Mouse (Mus musculus) left cerebral cortex, postnatal 4 days (tissue): Measurements from ENCODE around the gene Scimp. TPM values are rescaled to one million over a fixed set of nuclear protein-coding genes. Genes with fewer than 3 reads are reported as not detected.
A peak's percentile ranks its signal among the peaks of the same experiment; 100 is the strongest.
"Not testable (repeated sequence)": the region's sequence is repeated elsewhere in the genome, so short reads cannot be mapped to it uniquely, and the experiment has no call there.

Experiments used
- DNase-seq: peaks from one replicate; pipeline ENCODE4 v3.0.0-alpha.2; 2022
- intact Hi-C: fragments of 180-260 bp; cut with DNase I; formaldehyde crosslinking; loops from one replicate; pipeline ENCODE4 v1.15.1; 2025
- total RNA-seq, 2 experiments: library from RNA; stranded (reverse); gene quantifications; 2 replicates each; pipeline ENCODE4 v1.2.3; 2021

The Scimp gene
- total RNA-seq, 2 experiments from 2014 or later, result not detected

DNA sequence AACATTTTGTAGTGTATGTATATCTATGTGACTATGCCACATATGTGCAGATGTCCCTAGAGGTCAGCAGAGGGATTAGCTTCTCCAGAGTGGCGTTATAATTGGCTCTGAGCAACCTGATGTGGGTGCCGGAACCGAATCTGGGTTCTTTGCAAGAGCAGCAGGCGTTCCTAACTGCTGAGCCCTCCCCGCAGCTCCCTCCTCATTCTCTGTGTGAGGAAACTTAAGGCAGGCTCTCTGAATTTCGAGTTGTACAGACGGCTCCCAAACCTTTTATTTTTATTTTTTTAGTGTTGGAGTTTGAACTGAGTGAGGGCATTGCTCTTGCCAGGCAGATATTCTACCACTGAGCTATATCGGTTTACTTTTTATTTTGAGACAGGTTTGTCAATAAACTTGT lies 2.7 kb upstream of the Scimp start:
- intact Hi-C loops, result loop anchor here (5.0 kb wide), 1 partner anchor 38 kb away; no protein-coding TSS in a partner anchor

DNA sequence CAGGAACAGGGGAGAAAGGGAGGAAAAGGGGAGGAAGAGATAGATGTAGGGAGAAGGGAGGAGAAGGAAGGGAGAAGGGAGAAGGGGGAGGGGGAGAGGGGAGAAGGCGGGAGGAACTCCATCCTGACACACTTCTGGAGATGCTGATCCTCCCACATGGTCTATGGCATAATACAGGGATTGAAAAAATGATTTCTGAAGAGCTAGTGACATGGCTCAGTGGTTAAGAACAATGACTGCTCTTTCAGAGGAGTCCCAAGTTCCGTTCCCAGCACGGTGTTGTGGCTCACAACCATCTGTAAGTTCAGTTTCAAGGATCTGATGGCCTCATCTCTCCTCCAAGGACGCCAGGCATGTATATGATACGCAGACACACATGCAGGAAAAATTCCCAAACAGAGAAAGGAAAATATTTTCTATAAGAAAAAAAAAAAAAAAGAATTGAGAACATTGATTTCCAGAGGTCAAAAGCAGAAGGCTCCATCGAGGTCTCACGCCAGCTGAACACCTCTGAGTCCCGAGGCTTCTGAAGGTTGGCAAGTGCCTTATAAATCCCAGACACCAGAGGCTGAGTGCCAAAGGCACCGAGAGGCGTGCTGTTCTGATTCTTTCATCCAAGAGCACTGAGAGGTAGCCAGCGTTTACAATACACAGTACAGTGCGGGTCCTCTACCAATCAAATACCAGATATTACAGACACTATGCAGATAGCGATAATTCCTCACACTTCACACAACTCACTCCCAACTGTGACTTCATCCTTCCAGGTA lies 730 bp downstream of the Scimp start:
- peak; percentile 54 for DNase-seq
- intact Hi-C loops, result no loop called here

More for the DNA sequence above, 2.7 kb upstream of the Scimp start:
- DNase-seq, result no peak

DNA sequence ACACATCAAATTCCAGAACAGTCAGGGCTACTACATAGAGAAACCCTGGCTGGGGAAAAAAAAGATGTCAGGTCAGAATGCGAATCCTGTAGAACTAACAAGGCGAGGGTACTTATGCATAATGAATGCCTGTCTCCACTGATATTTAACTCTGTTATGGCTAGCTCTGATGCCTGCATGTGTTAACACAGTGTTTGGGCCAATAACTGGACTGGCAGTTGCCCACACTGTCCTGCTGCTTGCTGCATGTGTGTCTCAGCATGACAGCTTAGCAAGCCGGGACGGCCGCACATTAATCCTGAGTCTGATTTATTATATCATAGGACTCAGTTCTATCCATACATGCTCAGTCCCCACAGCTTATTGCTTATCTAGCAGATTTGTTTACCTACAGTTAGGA lies 1.3 kb downstream of the Scimp start:
- intact Hi-C loops, result no loop called here
- peak; percentile 7 for DNase-seq

DNA sequence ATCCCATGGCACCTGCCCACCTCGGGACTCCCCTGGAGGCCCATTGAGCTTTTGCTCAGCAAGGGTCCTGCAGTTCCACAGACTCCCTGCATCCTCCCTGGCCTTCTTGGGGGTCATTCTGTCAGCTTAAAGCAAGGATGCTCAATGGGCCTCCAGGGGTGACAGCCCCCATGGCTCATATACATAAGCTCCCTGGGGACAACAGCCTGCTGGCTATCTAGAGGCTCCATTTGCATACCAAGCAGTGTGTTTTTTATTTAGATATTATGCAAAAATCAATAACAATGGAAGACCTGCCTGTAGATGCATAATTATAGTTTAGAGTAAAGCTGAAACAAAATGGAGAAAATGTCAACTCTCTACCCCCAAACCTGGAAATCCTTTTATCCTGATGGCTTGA lies 3.4 kb downstream of the Scimp start:
- DNase-seq, result no peak
- intact Hi-C loops, result no loop called here

DNA sequence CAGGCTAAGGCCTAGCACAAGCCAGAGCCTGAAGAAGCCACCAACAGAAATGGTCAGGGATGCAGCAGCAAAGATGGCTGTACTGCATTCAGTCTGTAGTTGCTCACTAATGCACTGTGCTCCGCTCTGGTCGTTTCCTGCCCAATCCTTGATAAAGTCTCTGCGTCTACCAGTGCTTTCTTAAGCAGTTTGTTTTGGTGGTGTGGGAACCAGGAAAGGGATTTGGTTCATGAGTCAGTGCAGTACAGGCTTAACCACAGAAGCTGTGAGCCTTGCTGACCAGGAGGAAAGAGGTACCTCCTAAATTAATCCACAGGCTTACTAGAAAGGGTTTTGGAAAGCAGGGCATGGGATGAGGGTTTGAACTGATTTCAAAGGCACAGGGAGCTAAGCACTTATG lies 4.3 kb downstream of the Scimp start:
- no peak for DNase-seq

DNA sequence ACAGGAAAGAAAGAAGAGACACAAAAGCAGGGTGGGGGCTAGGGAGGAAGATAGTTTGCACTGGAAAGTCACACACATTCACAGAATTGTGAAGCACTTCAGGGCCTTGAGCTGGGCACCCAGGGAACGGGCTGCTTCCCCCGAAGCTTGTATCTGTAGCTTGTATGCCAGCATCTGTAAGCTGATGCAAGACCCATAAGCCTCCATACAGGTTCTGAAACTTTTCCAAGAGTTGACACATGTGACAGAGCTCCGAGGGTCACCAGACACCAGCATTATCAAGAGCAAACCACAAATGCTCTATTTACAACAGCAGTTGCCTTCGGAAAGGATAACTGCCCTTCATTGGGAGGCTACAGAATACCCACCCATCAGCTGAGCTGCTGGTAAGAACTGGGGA lies 4.8 kb downstream of the Scimp start:
- intact Hi-C loops, result no loop called here
- no peak for DNase-seq

More for the DNA sequence above, 4.3 kb downstream of the Scimp start:
- intact Hi-C loops, result no loop called here

DNA sequence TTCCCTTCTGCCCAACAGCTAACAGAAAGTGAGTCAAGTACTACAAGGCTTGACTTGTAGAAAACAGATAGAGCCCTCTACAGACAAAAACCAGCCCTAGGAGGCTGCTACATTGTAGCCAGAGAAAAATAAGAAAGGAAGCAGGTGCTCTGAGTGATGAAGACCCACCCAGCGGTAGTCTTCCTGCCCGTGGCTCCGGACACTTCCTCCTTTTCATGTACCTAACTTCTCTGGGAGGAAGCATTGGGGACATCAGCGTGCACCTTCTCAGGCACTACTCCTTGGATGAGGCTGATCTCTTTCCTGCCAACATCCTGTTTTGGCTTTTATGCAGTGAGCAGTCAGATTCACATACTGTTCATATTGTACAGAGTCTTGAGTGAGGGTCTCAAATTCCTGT lies 5.7 kb downstream of the Scimp start:
- intact Hi-C loops, result no loop called here
- no peak for DNase-seq

DNA sequence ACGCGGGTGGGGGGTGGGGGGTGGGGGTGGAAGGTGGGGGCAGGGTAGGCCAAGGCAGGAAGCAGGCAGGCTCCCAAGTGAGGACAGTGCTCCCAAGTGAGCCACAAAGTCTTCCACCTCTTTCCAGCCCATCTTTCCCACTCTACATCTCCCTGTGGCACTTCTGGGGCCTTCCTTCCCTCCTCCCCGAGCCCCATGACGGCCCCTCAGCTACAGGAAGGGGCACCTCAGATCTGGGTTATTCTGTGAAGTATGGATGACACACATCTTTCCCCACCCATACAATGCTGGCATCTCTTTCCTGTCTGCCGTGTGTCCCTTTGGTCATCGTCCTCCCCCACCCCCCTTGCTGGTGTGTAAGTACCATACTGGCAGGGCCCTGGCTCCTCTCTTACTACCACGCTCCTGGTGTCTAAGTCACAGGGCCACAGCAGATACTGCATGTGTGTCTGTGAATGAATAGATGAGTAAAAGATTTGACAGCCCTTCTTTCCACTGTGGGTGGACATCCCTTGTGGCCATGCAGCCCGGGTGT lies 6.7 kb downstream of the Scimp start:
- no peak for DNase-seq
- intact Hi-C loops, result no loop called here

DNA sequence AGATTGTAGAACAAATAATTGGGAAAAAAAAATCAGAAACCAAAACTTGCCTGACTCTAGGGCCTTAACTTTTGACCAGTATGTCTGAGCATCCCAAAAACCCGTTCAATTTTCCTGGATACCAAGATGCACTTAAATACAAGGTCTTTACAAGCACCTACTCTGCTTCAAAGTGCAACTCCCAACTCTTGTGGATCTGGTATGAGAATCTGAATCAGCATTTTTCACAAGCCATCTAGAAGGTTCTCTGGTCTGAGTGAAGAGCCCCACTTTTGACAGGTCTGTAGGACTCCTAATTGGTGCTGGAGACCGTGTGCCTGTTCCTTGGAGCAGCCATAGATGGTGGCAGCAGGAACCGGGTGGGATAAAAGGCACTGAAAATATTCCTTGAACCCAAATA lies 8.0 kb downstream of the Scimp start:
- intact Hi-C loops, result no loop called here
- no peak for DNase-seq

DNA sequence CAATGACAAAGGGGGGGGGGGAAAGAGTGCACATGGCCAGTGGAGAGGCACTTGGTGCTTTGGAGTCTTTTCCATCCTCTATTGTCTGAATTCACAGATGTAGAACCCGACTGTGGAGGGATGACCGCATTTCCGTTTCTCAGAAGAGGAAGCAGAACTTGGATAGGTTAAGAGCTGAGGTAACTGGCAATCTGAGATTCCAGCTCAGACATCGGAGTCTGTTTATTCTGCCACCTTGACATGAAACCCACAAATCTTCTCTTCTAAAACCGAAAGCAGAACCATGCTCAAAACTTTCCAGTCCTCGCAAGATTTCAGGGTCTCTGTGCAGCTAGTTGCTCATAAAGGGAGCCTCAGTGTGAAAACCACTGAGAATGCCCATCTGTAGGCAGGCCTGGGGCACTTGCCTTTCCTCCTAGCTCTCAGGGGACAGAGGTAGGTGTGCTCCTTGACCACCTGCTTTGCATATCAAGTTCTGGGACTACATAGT lies 8.6 kb downstream of the Scimp start:
- no peak for DNase-seq
- intact Hi-C loops, result no loop called here

DNA sequence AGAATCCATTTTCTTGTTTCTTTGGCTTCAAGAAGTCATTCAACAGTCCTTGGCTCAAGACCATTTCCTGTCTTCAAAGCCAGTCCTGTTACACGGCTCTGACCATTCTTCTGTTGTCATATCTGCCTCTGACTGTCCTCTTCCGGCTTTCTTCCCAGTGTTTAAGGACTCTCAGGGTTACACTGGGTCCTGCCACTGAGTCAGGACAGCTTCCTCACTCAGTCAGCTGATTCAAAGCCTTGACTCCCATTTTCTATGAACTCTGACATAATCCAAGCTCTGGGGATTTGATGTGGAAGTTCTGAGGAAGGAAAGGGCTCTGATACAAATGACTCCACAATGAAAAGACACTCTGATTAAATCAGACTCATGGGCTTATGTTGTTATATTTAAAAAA lies 9.5 kb downstream of the Scimp start:
- DNase-seq, result no peak
- intact Hi-C loops, result no loop called here

DNA sequence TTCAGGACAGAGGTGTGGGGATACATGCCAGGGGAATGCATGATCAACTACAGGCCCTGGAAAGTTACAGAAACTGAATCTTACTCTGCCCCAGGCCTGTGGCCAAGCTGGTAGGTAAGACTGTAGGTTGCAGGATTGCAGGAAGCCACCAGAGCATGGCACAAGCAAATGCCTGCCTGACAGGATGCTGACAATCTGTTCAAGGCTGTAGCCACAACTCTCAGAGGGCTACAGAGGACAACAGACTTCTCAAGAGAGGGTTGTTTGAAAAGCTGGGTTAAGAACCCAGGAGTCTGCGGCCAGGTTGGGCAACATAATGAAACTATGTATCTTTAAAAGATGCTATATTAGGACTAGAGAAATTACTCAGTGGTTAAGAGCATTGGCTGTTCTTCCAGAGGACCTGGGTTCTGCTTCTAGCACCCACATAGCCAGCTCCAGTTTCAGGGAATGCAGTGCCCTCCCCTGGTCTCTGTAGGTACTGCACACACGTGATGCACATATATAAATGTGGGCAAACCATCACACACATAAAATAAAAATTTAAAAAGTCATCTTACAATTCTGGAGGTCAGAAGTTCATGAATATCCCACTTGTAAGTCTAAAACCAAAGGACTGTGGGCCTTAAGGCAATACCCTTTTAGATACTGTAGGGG lies 10.1 kb downstream of the Scimp start:
- intact Hi-C loops, result no loop called here
- no peak for DNase-seq

DNA sequence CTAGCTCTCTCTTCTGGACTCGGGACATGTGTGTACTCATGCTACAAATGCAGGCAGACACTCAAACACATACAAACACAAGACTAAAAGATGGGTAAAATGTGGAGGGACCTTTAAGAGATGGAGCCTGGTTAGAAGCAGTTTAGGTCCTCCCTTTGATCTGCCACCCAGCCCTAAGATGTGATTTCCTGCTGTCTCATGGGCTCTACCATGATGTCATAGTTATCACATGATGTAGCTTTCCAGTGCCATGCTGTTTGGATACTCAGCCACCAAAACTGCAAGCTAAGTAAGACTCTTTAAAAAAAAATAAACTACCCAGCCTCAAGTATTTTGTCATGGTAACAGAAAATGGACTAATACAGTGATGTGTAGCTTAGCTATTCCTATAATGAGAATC lies 20.0 kb downstream of the Scimp start:
- no peak for DNase-seq
- intact Hi-C loops, result no loop called here

DNA sequence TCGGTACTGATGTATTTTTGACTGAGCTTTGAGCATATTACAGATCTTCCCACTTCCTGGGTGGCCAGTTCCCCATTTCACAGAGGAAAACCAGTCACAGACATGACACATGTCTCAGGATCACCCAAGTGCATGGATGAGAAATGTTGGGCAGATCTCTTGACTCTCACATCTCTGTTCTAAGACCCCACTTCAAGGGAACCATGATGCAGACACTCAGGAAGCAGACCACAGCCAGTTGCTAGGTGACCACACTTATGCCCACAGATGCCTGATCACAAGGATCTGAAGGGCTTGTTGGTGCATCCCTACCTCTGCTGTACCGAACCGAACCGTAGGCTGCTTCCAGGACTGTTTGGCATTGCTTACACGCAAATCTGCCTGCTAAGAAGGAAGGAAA lies 20.7 kb downstream of the Scimp start:
- intact Hi-C loops, result no loop called here
- DNase-seq, result no peak

DNA sequence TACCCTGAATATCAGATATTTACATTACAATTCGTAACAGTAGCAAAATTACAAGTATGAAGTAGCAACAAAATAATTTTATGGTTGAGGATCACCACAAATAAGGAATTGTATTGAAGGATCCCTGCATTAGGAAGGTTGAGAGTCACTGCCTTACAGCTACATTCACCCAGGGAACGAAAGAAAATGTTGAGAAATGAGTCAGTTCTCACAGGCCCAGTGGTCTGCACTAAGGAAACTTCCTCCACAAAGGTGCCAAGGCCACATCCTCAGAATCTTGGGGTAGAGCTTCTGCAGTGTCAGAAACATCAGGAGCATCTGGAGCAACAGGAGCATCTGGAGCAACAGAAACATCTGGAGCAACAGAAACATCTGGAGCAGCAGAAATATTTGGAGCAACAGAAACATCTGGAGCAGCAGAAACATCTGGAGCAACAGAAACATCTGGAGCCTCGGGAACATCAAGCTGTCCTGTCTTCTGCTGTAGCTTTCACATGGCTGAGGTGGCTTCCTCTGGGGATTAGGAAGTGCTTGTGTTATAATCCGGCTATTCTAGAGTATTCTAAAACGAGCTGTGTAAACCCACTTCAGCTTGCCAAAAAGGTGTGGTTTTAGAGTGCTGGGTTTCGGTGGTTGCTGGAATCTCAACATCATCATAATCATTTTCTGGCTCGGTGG lies 21.4 kb downstream of the Scimp start:
- DNase-seq, result no peak
- intact Hi-C loops, result no loop called here

DNA sequence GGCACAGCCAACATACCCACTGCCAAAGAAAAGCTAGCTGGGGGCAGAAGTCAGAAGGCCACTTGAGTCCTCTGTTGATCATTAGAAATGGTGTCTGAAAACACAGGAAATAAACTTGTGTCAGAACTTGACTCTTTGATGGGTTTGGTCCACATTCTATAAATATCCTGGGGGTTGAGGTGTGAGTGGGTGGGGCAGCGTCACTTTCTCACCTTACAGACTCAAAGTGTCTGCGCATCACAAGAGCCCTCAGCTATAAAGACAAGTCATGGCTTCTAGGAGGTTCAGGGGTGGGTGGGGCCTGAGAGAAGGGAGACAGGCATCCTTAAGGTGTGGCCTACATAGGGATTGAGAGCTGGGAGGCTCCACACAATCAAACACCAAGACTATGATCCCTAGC lies 22.0 kb downstream of the Scimp start:
- intact Hi-C loops, result no loop called here
- DNase-seq, result no peak

DNA sequence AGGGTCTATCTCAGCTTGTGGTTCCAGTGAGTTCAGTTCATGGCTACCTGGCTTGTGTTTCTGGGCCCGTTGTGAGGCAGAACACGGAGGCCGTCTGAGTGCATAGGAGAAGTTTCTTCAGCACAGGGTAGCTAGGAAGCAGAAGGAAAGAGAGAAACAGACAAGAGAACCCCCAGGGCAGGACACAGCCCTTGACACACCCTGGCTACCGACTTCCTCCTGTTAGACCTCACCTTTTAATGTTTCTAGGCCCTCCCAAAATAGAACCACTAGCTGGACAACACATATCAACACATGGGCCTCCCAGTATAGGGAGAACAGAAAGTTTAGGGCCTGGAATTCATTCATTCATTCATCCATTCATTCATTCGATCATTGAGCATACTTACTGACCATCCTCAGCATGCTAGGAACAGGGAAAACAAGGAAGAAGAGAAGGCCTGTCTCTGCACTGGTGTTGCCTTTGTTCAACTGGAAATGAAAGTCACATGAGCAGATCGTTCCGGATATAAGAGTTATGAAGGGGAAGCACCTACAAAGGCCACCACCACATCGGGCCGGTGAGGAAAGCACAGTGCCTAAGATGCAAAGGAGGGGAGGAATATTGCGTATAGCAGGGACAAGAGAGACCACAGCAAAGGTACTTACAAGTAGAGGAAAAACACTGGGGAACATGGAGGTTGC lies 23.3 kb downstream of the Scimp start:
- DNase-seq, result no peak
- intact Hi-C loops, result no loop called here

DNA sequence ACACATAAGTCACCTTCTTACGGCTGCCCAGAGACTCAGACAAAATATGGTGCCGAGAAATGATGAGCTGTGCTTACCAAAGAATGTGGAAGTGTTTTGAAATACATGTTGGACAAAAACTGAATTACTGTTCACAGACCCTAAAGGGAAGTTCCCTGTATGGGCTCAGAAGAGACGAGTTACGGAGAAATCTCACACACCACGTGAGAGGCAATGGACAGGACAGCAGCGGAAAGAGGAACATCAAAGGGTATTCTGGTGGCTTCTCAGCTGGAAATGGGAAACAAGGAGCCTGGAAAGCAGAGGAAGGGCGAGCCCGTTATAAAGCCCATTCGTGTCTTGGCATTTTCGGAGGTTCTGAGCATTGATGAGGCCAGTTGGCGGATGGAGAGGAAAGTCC lies 25.3 kb downstream of the Scimp start:
- intact Hi-C loops, result no loop called here
- DNase-seq, result no peak

DNA sequence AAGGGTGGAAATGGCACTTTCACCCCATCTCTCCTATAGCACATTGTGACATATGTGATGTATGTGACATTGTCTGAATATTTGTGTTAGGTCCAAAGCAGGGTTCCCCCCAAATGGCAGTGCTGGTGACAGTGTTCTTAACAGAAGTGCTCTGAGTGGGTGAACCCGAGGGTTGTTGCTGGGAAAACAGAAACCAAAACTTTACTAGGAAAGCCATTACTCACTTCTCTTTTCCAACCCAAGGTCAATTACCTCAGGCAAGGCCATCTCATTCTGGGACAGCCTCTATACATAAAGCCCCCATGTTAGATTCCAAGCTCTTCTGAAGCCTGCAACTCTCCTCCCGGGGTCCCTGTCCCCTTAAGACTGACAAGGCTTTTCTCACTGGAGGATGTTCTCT lies 26.5 kb downstream of the Scimp start:
- intact Hi-C loops, result no loop called here
- no peak for DNase-seq

DNA sequence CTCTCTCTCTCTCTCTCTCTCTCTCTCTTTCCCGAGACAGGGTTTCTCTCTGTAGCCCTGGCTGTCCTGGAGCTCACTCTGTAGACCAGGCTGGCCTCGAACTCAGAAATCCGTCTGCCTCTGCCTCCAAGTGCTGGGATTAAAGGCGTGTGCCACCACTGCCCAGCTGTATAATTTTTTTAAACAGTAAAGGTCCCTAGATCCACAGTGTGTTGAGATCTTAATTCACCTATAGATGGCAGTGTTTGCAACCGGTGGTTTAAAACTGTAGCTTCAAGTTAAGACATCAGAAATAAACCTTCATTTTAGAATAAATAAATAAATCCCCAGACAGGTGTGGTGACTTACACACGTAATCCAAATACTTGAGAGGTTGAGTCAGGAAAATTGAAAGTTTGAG lies 34.3 kb downstream of the Scimp start:
- not testable (repeated sequence) for DNase-seq
- intact Hi-C loops, result loop anchor here (5.0 kb wide), 1 partner anchor 39 kb away; no protein-coding TSS in a partner anchor

DNA sequence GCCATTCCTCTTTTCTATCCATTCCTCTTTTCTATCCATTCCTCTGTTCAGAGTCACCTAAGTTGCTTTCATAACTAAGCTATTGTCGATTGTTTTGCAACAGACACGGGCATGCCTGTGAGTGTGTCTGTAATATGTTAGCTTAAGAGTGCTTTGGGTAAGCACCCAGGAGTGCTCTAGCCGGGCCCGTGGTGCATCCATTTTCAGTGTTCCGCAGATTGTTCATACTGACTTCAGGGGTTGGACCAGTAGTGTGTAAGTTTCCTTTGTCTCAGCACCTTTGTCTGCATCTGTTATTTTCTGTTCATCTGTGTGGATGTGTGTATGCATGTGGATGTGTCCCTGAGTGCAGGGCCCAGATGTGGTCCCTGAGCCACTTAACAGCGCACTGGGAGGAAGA lies 34.8 kb downstream of the Scimp start:
- intact Hi-C loops, result loop anchor here (5.0 kb wide), 1 partner anchor 40 kb away; no protein-coding TSS in a partner anchor
- DNase-seq, result no peak
